Comparison of ENCODE assay signal across 35 mouse cellular contexts in the genomic region with DNA sequence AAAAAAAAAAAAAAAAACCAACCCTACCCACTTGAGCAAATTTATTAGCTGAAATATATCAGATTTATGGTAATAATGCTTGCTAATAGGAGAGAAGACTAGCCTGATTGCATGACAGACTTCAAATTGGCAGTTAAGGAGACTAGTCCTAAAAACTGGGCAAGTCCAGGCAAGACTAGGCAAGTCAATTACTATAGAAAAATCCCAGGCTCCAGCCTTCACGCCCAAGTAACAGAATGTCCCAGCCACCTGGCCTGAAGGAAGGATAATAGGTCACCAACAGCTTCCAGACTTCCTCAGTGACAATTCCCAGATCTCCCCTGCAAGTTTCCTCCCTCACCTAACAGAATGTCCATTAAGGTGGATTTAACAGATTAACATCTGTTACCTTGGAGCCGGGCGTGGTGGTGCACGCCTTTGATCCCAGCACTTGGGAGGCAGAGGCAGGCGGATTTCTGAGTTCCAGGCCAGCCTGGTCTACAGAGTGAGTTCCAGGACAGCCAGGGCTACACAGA. TPM values are rescaled to one million over a fixed set of nuclear protein-coding genes. Genes with fewer than 3 reads are reported as not detected.
A peak's percentile ranks its signal among the peaks of the same experiment; 100 is the strongest.
DNase-seq lines count a peak whose midpoint lies in the region; ATAC-seq lines count a peak whose summit lies in the region.
"Had no signal": no experiment of that assay in that cellular context is flagged by ENCODE, and none has a peak within 500 bp of the region (broad histone marks: within the 10 kb centered on the region; RNA-seq: fewer than 3 reads in every experiment).

No protein-coding gene starts in this region.

- H3K4me2 ChIP-seq in midbrain, embryonic 11.5 days, result no peak overlapping the region
- no peak overlapping the region for H3K4me2 ChIP-seq in midbrain, embryonic 16.5 days (ENCODE audit: low read length)
- H3K4me2 ChIP-seq: embryonic facial prominence, embryonic 13.5 days; forebrain, embryonic 13.5 days; heart, embryonic 12.5 days; heart, embryonic 15.5 days; hindbrain, embryonic 13.5 days had no signal

- H3K27me3 ChIP-seq in midbrain, embryonic 11.5 days (ENCODE audit: control insufficient read depth, insufficient read depth, low read length), result no peaks in the 10 kb centered on the region
- H3K27me3 ChIP-seq in midbrain, embryonic 16.5 days (ENCODE audit: control insufficient read depth, insufficient read depth, low read depth, low read length), result no peaks in the 10 kb centered on the region
- H3K27me3 ChIP-seq: CH12.LX; embryonic facial prominence, embryonic 13.5 days; forebrain, embryonic 13.5 days; heart, embryonic 12.5 days; heart, embryonic 15.5 days; hindbrain, embryonic 13.5 days; Patski had no signal

- no peaks in the 10 kb centered on the region for H3K4me1 ChIP-seq in midbrain, embryonic 11.5 days (ENCODE audit: control insufficient read depth, insufficient read depth, low read length)
- no peaks in the 10 kb centered on the region for H3K4me1 ChIP-seq in midbrain, embryonic 16.5 days (ENCODE audit: control insufficient read depth, insufficient read depth, low read length)
- H3K4me1 ChIP-seq: forebrain, embryonic 13.5 days; hindbrain, embryonic 10.5 days; hindbrain, embryonic 13.5 days had no signal

- peak; percentile 19 for DNase-seq in midbrain, embryonic 11.5 days (ENCODE audit: low spot score, missing footprints)
- DNase-seq in R1 (ENCODE audit: low read depth, low spot score), result peak; percentile 61
- DNase-seq in gonadal fat pad, adult 2 months (ENCODE audit: low read depth), result peak; percentile 77
- no peak for DNase-seq in layer of hippocampus, postnatal 10 days (ENCODE audit: low spot score in 2 of 2)
- no peak for DNase-seq in yolk sac, embryonic 10.5 days (ENCODE audit: low spot score)
- DNase-seq: adrenal gland, adult 8-10 months; adrenal gland, postnatal 25 days; B cell, adult 2 months; cerebellum, adult 11-12 months; cerebellum, adult 8-10 months; cerebellum, postnatal 10 days; cerebellum, postnatal 36 days; embryo, embryonic 11 days; forebrain, postnatal 0 days; gastrocnemius, postnatal 25 days; heart, postnatal 10 days; heart, postnatal 36 days; kidney, adult 18-20 months had no signal

- no peak overlapping the region for H3K4me3 ChIP-seq in midbrain, embryonic 11.5 days (ENCODE audit: low read depth, low read length)
- H3K4me3 ChIP-seq in midbrain, embryonic 16.5 days (ENCODE audit: low read depth, low read length), result no peak overlapping the region
- H3K4me3 ChIP-seq: embryonic facial prominence, embryonic 10.5 days; embryonic facial prominence, embryonic 13.5 days; erythroblast, embryonic 14.5 days; forebrain, embryonic 10.5 days; forebrain, embryonic 13.5 days; heart, embryonic 12.5 days; heart, embryonic 15.5 days; hindbrain, embryonic 10.5 days; hindbrain, embryonic 13.5 days had no signal

- no peak overlapping the region for H3K9ac ChIP-seq in midbrain, embryonic 11.5 days (ENCODE audit: low read length)
- no peak overlapping the region for H3K9ac ChIP-seq in midbrain, embryonic 16.5 days (ENCODE audit: low read depth, low read length)
- H3K9ac ChIP-seq: embryonic facial prominence, embryonic 13.5 days; forebrain, embryonic 13.5 days; forebrain, postnatal 0 days; heart, embryonic 12.5 days; heart, embryonic 15.5 days; hindbrain, embryonic 13.5 days had no signal

- H3K27ac ChIP-seq in midbrain, embryonic 11.5 days (ENCODE audit: low read depth, low read length), result no peak overlapping the region
- H3K27ac ChIP-seq in midbrain, embryonic 16.5 days (ENCODE audit: low read length), result no peak overlapping the region
- H3K27ac ChIP-seq: embryonic facial prominence, embryonic 10.5 days; embryonic facial prominence, embryonic 13.5 days; forebrain, embryonic 10.5 days; forebrain, embryonic 13.5 days; heart, embryonic 15.5 days; hindbrain, embryonic 10.5 days; hindbrain, embryonic 13.5 days; hindbrain, postnatal 0 days had no signal

- no peaks in the 10 kb centered on the region for H3K36me3 ChIP-seq in midbrain, embryonic 11.5 days (ENCODE audit: control insufficient read depth, insufficient read depth, low read length)
- no peaks in the 10 kb centered on the region for H3K36me3 ChIP-seq in midbrain, embryonic 16.5 days (ENCODE audit: control insufficient read depth, insufficient read depth, low read length)
- H3K36me3 ChIP-seq: embryonic facial prominence, embryonic 10.5 days; embryonic facial prominence, embryonic 13.5 days; forebrain, embryonic 10.5 days; G1E; heart, embryonic 12.5 days; heart, embryonic 15.5 days; hindbrain, embryonic 10.5 days; hindbrain, embryonic 13.5 days had no signal

- no peak for ATAC-seq in midbrain, embryonic 11.5 days (ENCODE audit: low FRiP score)
- no peak for ATAC-seq in midbrain, embryonic 16.5 days
- ATAC-seq: activated CD4-positive, CD25-positive, alpha-beta regulatory T cell, adult 4 months; forebrain, embryonic 13.5 days; forebrain, postnatal 0 days; hindbrain, postnatal 0 days; inflammation-experienced regulatory T-cells, adult 6 months; intestine, embryonic 16.5 days; Patski had no signal

- H3K9me3 ChIP-seq in midbrain, embryonic 11.5 days (ENCODE audit: control insufficient read depth, low read length), result no peaks in the 10 kb centered on the region; the same call in 1 of the 2 replicates
- H3K9me3 ChIP-seq in midbrain, embryonic 16.5 days (replicated peaks; ENCODE audit: control insufficient read depth, low read length, poor library complexity, severe bottlenecking), result no peaks in the 10 kb centered on the region
- H3K9me3 ChIP-seq: forebrain, embryonic 13.5 days; heart, embryonic 15.5 days; hindbrain, embryonic 13.5 days had no signal

- 96% methylated on average over 5 of the region's 5 CpGs for WGBS in midbrain, embryonic 11.5 days
- WGBS in midbrain, embryonic 16.5 days, result 95% methylated on average over 5 of the region's 5 CpGs

RNA-seq across cellular contexts. Expression of gene Man1a2, which starts 35.5 kb away (rescaled TPM):
- 36.9 and 46.3 TPM in 2 replicates for polyA plus RNA-seq in midbrain, embryonic 11.5 days (2014; fragmentation: Nextera tagmentation; extraction: Ambion mirVana)
- polyA plus RNA-seq in midbrain, embryonic 16.5 days (2015; fragmentation: Nextera tagmentation; extraction: Ambion mirVana), result 30.7 and 32.7 TPM in 2 replicates
- polyA plus RNA-seq in gonadal fat pad, adult 2 months (2012; rRNA removed), result 9.7 and 14.1 TPM in 2 replicates
- total RNA-seq in layer of hippocampus, postnatal 10 days (2021), result 100 to 1,000 TPM; 113 to 146 TPM

Comparison
In these comparisons a context has a peak if more than half of its experiments do, and no peak if none do; other contexts are left out.
1. DNase-seq: peak in midbrain, embryonic 11.5 days (single experiment), R1 (single experiment) and gonadal fat pad, adult 2 months (single experiment); none in layer of hippocampus, postnatal 10 days (0 of 2) and yolk sac, embryonic 10.5 days (single experiment).